Mouse (Mus musculus): Measurements from ENCODE around the gene Kcnb1.

Gene Kcnb1

GRCm38 (mm10) chr2:167064601-167065295 is 125.2 kb downstream of the Kcnb1 start:
- no peak for ATAC-seq (ENCODE audit: insufficient number of reproducible peaks, low FRiP score, low TSS enrichment)

GRCm38 (mm10) chr2:167063906-167064496 is 126.0 kb downstream of the Kcnb1 start:
- ATAC-seq (ENCODE audit: insufficient number of reproducible peaks, low FRiP score, low TSS enrichment): no peak

- peak; percentile 90 for ATAC-seq (ENCODE audit: insufficient number of reproducible peaks, low FRiP score, low TSS enrichment)
Measured at GRCm38 (mm10) chr2:167062965-167063880, 126.7 kb downstream of the Kcnb1 start, which contains the start of gene Znfx1. Gene Znfx1 (minus strand): TSS chr2:167063015.

- peak; percentile 81 for ATAC-seq (ENCODE audit: insufficient number of reproducible peaks, low FRiP score, low TSS enrichment)
Measured at GRCm38 (mm10) chr2:167062497-167062911, 127.5 kb downstream of the Kcnb1 start.

- ATAC-seq (ENCODE audit: insufficient number of reproducible peaks, low FRiP score, low TSS enrichment): no peak
Measured at GRCm38 (mm10) chr2:167061381-167062034, 128.4 kb downstream of the Kcnb1 start.

- ATAC-seq (ENCODE audit: insufficient number of reproducible peaks, low FRiP score, low TSS enrichment): no peak
Measured at GRCm38 (mm10) chr2:167060761-167061160, 129.2 kb downstream of the Kcnb1 start.

- no peak for ATAC-seq (ENCODE audit: insufficient number of reproducible peaks, low FRiP score, low TSS enrichment)
Measured at GRCm38 (mm10) chr2:167060360-167060759, 129.6 kb downstream of the Kcnb1 start.

- ATAC-seq (ENCODE audit: insufficient number of reproducible peaks, low FRiP score, low TSS enrichment): no peak
Measured at GRCm38 (mm10) chr2:167059960-167060359, 130.0 kb downstream of the Kcnb1 start.

GRCm38 (mm10) chr2:167059536-167059935 is 130.4 kb downstream of the Kcnb1 start:
- no peak for ATAC-seq (ENCODE audit: insufficient number of reproducible peaks, low FRiP score, low TSS enrichment)

- ATAC-seq (ENCODE audit: insufficient number of reproducible peaks, low FRiP score, low TSS enrichment): no peak
Measured at GRCm38 (mm10) chr2:167058814-167059387, 131.1 kb downstream of the Kcnb1 start.

- ATAC-seq (ENCODE audit: insufficient number of reproducible peaks, low FRiP score, low TSS enrichment): no peak
Measured at GRCm38 (mm10) chr2:167058201-167058600, 131.8 kb downstream of the Kcnb1 start.

GRCm38 (mm10) chr2:167056942-167057323 is 133.0 kb downstream of the Kcnb1 start:
- no peak for ATAC-seq (ENCODE audit: insufficient number of reproducible peaks, low FRiP score, low TSS enrichment)

- no peak for ATAC-seq (ENCODE audit: insufficient number of reproducible peaks, low FRiP score, low TSS enrichment)
Measured at GRCm38 (mm10) chr2:167056210-167056941, 133.6 kb downstream of the Kcnb1 start.

- no peak for ATAC-seq (ENCODE audit: insufficient number of reproducible peaks, low FRiP score, low TSS enrichment)
Measured at GRCm38 (mm10) chr2:167055386-167055785, 134.6 kb downstream of the Kcnb1 start.

- ATAC-seq (ENCODE audit: insufficient number of reproducible peaks, low FRiP score, low TSS enrichment): no peak
Measured at GRCm38 (mm10) chr2:167053127-167053844, 136.7 kb downstream of the Kcnb1 start.

GRCm38 (mm10) chr2:167048698-167049358 is 141.1 kb downstream of the Kcnb1 start:
- ATAC-seq (ENCODE audit: insufficient number of reproducible peaks, low FRiP score, low TSS enrichment): no peak

GRCm38 (mm10) chr2:167048223-167048622 is 141.7 kb downstream of the Kcnb1 start:
- no peak for ATAC-seq (ENCODE audit: insufficient number of reproducible peaks, low FRiP score, low TSS enrichment)
